8 mouse cellular contexts compared by ENCODE assay signal in genomic region chr17:5321589-5322225, GRCm38 (mm10).
A peak's percentile ranks its signal among the peaks of the same experiment; 100 is the strongest.
DNase-seq lines count a peak whose midpoint lies in the region; ATAC-seq and TF ChIP-seq lines count a peak whose summit lies in the region.

No protein-coding gene starts in this region.

- peak; percentile 24 for DNase-seq in gastrocnemius, postnatal 14 days
- no peak for DNase-seq in gastrocnemius, postnatal 25 days
- DNase-seq in lung, embryonic 14.5 days: peak; percentile 37
- DNase-seq in lung, adult 18-20 months: no peak
- no peak for DNase-seq in thymus, postnatal 14 days
- no peak for DNase-seq in layer of hippocampus, adult 18-20 months (ENCODE audit: low spot score in 2 of 2)

- H3K4me1 ChIP-seq in lung, embryonic 14.5 days (ENCODE audit: insufficient read depth): peaks cover 19% of the 10 kb centered on the region
- H3K4me1 ChIP-seq in cortical plate, adult 2 months (ENCODE audit: control insufficient read depth, insufficient read depth, low read length): peaks cover 4% of the 10 kb centered on the region
- peaks cover 40% of the 10 kb centered on the region for H3K4me1 ChIP-seq in neural tube, embryonic 15.5 days

- H3K27ac ChIP-seq in lung, embryonic 14.5 days (ENCODE audit: low read depth): no peak overlapping the region
- no peak overlapping the region for H3K27ac ChIP-seq in cortical plate, adult 2 months (ENCODE audit: insufficient read depth, low read length)
- peak overlapping the region; percentile 28; the same call in 1 of the 2 replicates for H3K27ac ChIP-seq in neural tube, embryonic 15.5 days (replicated peaks)

- peak; percentile 48 for TF ChIP-seq CTCF in lung, embryonic 14.5 days (IDR thresholded peaks at IDR 0.05; ENCODE audit: low read depth)
- 0 out of 2 replicates have a peak, but pooled peaks have one; percentile 17 for TF ChIP-seq CTCF in cortical plate, adult 2 months (IDR thresholded peaks at IDR 0.05; ENCODE audit: extremely low read depth, insufficient read depth, low read length)

- no peaks in the 10 kb centered on the region for H3K27me3 ChIP-seq in lung, embryonic 14.5 days (ENCODE audit: insufficient read depth, low read length)
- H3K27me3 ChIP-seq in neural tube, embryonic 15.5 days (replicated peaks): no peaks in the 10 kb centered on the region

- H3K4me3 ChIP-seq in lung, embryonic 14.5 days (ENCODE audit: low read depth, low read length): no peak overlapping the region
- no peak overlapping the region for H3K4me3 ChIP-seq in cortical plate, adult 2 months (ENCODE audit: insufficient read depth, low read length)
- H3K4me3 ChIP-seq in neural tube, embryonic 15.5 days (replicated peaks): no peak overlapping the region

- TF ChIP-seq POLR2A in cortical plate, adult 2 months (IDR thresholded peaks at IDR 0.05; ENCODE audit: extremely low read depth, insufficient read depth, low read length): no peak

- 54% methylated on average over 8 of the region's 8 CpGs for WGBS in lung, embryonic 14.5 days
- WGBS in neural tube, embryonic 15.5 days: 80% methylated on average over 8 of the region's 8 CpGs

- intact Hi-C loops in gastrocnemius, postnatal 14 days (cut with DNase I; ENCODE audit: low total_unique reads): no loop called here

- no peaks in the 10 kb centered on the region for H3K9me3 ChIP-seq in lung, embryonic 14.5 days (ENCODE audit: low read depth, low read length)
- H3K9me3 ChIP-seq in neural tube, embryonic 15.5 days (replicated peaks): no peaks in the 10 kb centered on the region

- H3K9ac ChIP-seq in lung, embryonic 14.5 days: no peak overlapping the region
- H3K9ac ChIP-seq in neural tube, embryonic 15.5 days (replicated peaks): no peak overlapping the region

- no peak; the same call in 1 of the 2 replicates for ATAC-seq in lung, embryonic 14.5 days (ENCODE audit: insufficient read depth)
- 0 out of 2 replicates have a peak, but pooled peaks have one; percentile 25 for ATAC-seq in neural tube, embryonic 15.5 days (ENCODE audit: low FRiP score)

- H3K4me2 ChIP-seq in lung, embryonic 14.5 days: no peak overlapping the region
- H3K4me2 ChIP-seq in neural tube, embryonic 15.5 days: no peak overlapping the region

- peaks cover 63% of the 10 kb centered on the region for H3K36me3 ChIP-seq in lung, embryonic 14.5 days (ENCODE audit: insufficient read depth)
- peaks cover 28% of the 10 kb centered on the region for H3K36me3 ChIP-seq in neural tube, embryonic 15.5 days

Comparison
In these comparisons a context has a peak if more than half of its experiments do, and no peak if none do; other contexts are left out.
1. DNase-seq: peak in gastrocnemius, postnatal 14 days (single experiment) and lung, embryonic 14.5 days (single experiment); none in gastrocnemius, postnatal 25 days (single experiment), lung, adult 18-20 months (0 of 2), thymus, postnatal 14 days (single experiment) and layer of hippocampus, adult 18-20 months (0 of 2).